Mouse (Mus musculus) lung, postnatal 25 days (tissue): Measurements from ENCODE around the gene Gm20747.
"Not testable (repeated sequence)": the region's sequence is repeated elsewhere in the genome, so short reads cannot be mapped to it uniquely, and the experiment has no call there.

Source experiments
- DNase-seq: peaks from one replicate; pipeline ENCODE4 v3.0.0; 2022; ENCODE audit warnings: low spot score

Gene Gm20747

GRCm38 (mm10) chrY:53418191-53418590 lies at the start of gene Gm20747:
Gm20747 (minus strand) TSS chrY:53418291.
- DNase-seq, result not testable (repeated sequence)
